Mouse (Mus musculus) mesoderm, embryonic 11.5 days (tissue): ENCODE measurements at regions not wholly inside any gene's neighbourhood (a gene's known extent, or its start where the extent isn't known, plus 50 kb on each side); places are given as distances from the start of the nearest gene placed in this dataset.

Experiments used
- DNase-seq: peaks from one replicate; pipeline ENCODE4 v3.0.0-alpha.2; 2012; ENCODE audit warnings: low read depth, low spot score

- peak; percentile 12 for DNase-seq
These were observed 65.1 kb upstream of the Gpr141 start for GRCm38 (mm10) chr13:19888983-19889773.

DNA sequence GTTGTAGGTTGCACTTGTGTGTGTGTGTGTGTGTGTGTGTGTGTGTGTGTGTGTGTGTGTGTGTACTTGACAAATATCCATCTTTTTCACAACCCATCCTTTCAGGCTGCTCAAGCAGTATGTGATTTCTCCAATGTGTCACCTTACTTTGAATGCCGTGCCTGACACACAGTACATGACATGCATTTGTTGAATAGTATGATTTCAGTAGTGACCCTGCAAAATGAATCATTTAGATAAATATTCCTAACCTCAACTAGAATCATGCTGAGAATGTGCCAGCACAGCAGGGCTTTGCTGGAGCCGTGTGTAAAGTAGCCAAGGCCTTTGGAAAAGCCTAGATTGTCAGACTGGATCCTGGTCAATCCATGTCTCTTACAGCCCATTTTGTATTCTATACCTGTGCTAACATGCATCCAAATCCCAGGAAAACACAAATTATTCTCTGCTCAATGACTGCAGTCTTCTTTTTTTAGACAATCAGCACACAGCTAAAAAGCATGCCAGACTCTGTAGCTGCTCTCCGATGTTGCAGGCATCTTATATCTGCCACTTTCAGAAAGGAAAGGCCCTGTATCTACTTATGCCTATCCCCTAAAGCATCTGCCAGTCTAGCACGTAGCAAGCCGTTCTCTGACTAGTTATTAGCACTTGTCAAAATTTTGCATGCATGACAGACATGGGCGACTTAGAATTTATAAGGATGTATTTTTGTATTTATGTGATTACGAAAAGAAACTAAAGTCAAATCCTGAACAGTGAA is 60.0 kb upstream of the Gpr141 start:
- no peak for DNase-seq

DNA sequence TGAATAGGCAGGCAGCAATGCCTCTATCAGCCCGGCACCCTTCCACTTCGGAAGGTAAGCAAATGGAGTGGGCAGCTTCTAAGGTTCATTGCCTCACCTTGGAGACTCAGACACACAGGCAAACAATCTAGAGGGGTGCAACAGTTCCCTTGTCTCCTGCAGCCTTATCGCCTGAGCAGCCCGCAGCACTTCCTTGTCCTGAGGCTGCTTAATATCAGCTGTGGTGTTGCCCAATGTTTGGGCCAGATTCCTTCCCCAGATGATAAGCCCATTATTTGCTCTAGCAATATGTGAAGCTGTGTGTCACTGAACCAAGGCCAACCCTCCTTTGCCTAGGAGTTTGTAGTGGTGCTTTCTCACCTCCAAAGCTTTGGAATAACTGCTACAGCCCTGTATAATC is 58.8 kb upstream of the Gpr141 start:
- DNase-seq, result no peak

GRCm38 (mm10) chr13:19881772-19882171 is 57.7 kb upstream of the Gpr141 start:
- DNase-seq, result no peak

DNA sequence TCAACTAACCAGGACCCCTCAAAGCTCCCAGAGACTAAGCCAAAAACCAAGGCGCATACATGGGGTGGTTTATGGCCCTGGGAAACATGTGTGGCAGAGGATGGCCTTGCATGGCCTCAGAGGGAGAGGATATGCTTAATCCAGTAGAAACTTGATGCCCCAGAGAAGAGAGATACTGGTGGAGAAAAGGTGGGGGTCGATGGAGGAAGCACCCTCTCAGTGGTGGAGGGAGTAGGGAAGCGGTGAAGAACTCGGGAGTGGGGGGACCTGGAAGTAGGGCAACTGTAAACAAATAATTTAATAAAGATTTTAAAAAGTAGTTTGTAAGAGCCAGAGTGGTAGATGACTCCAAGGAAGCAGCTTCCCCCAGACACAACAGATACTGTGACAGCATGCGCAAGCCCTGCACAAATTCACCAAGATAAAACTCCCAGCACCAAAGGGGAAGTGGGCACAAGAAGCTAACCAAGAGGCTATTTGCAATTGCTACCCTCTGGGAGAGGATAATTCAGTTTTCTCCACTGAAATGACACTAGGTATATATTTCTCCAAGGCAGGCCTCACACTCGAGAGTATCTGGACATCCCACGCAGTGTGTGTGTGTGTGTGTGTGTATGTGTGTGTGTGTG is 50.7 kb upstream of the Gpr141 start:
- no peak for DNase-seq
